Mouse (Mus musculus) frontal cortex, postnatal 10 days (tissue): ENCODE measurements around the gene Clk2.
A peak's percentile ranks its signal among the peaks of the same experiment; 100 is the strongest.
"Not testable (repeated sequence)": the region's sequence is repeated elsewhere in the genome, so short reads cannot be mapped to it uniquely, and the experiment has no call there.

Source experiments
- DNase-seq, 2 experiments: peaks; one replicate each; pipeline ENCODE4 v3.0.0; 2022; ENCODE audit warnings: low spot score in 2 of 2, mixed read lengths in 1 of 2

Gene Clk2

DNA sequence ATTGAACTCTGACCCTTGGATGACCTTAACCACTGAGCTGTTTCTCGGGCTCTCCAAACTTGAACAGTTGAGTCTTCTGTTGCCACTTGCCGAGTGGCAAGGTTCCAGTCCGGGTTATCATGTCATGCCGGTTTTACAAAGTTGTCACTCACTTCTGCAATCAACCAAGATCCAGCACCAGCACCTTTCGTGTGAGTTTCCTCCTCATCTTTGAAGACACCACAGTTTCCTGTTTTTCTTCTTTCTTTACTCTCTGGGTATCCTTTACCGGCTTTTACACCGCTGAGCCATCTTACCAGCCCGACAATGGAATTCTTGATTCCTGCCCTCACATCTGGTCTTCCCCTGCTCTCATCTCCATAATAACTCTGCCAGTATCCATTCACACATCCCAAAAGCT lies 25.8 kb downstream of the Clk2 start:
- DNase-seq, result no peak

- DNase-seq, result no peak
Measured at GRCm38 (mm10) chr3:89193351-89193750, 28.8 kb downstream of the Clk2 start.

- DNase-seq, result no peak
Measured at GRCm38 (mm10) chr3:89193853-89194252, 29.3 kb downstream of the Clk2 start.

DNA sequence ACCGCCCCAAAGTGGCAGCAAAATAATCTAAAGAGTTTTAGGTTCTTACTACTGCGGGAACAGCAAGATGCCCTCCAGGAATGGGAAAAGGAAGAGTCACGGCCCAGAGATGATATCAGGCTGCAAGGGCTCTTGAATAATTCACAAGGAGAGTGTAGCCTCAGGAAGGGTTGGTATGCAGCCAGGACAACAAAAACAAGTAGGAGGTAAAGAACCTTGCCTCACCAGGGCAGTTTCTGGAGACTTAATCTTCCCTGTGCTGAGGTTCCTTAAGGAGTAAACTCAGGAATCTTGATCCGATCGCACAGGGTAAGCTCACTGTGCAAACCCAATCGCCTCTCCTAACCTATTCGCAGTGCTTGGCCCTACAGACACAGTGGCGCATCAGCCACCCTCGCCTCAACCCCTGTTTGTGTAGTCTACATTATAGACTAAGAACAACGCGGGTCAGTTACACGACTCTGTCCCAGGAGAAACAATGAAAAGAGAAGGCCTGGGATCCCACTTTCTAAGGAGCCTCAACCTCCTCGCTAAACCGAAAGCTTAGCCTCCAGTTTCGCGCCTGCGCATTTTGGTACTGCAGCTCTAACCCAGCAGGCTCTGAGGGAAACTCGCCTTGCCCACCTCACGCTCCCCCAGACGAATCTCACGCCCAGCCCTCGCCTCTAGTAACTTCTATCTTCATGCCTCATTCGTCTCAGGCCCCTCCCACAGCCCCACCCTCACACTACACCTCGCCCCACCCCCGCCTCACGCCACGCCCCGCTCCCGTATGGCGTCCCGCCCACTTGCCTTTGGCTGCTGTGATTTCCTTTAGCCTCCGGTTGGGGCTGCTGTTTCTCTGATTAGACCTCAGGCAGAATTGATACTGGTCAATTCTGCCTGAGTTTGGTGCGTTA lies 31.6 kb downstream of the Clk2 start:
- DNase-seq, result peak; percentile 79 to 80

DNA sequence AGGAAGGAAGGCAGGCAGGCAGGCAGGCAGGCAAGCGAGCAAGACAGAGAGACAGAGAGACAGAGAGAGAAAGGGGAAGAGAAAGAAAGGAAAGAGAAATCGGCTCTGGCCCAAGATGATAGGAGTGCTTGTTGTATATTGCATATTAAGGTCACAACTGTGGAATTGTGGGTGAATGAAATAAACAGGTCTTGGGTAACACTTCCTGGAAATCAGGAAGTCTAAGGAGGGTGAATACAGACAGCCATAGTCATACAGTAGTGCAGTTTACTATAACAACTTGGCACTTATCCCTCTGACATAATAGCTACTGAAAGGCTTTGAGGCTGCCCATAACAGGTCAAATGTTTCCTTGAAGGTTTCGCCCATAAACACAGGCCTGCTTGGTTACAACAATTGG lies 35.2 kb downstream of the Clk2 start:
- no peak for DNase-seq

DNA sequence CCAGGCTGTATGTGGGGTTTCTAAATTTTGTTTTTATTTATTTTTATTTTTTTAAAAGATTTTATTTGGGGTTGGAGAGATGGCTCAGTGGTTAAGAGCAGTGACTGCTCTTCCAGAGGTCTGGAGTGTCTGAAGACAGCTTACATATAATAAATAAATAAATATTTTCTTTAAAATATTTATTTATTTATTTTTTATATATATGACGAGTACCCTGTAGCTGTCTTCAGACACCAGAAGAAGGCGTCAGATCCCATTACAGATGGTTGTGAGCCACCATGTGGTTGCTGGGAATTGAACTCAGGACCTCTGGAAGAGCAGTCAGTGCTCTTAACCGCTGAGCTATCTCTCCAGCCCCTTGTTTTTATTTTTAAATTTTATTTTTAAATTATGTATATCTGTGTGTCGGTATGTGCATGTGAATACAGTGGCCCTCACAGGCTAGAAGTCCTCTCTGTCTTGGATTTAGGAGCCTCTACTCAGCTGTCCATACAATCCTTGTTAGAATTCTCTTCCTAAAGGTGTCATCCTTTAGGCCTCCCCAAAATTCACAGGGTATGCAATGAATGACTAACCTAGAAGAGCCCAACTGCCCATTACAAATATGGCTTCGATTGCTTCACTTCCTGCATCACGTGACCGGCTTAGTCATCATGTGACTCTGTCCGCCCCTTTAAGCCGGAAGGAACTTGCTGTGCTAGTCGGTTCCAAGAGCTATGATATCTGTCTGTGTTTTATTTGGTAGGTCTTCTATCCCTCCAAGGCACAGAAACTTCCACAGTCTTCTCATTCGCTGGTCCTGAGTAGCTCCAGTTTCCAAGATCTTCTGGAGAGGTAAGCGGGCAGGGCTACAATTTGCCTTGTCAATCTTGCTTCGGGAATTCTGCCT lies 37.9 kb downstream of the Clk2 start, which contains the start of gene Gba:
TSS of gene Gba (plus strand) at position 676 of the 889 bp plus-strand sequence.
- peak in 1 of 2 experiments; percentile 83 for DNase-seq

GRCm38 (mm10) chr3:89203142-89203514 lies 38.5 kb downstream of the Clk2 start:
- DNase-seq, result no peak

- DNase-seq, result peak in 1 of 2 experiments; percentile 6
Measured at GRCm38 (mm10) chr3:89206079-89206478, 41.5 kb downstream of the Clk2 start.

- DNase-seq, result no peak
Measured at GRCm38 (mm10) chr3:89206695-89207094, 42.1 kb downstream of the Clk2 start.

GRCm38 (mm10) chr3:89208075-89208657 lies 43.6 kb downstream of the Clk2 start:
- DNase-seq, result no peak

- DNase-seq, result no peak
Measured at GRCm38 (mm10) chr3:89208736-89209135, 44.1 kb downstream of the Clk2 start.

DNA sequence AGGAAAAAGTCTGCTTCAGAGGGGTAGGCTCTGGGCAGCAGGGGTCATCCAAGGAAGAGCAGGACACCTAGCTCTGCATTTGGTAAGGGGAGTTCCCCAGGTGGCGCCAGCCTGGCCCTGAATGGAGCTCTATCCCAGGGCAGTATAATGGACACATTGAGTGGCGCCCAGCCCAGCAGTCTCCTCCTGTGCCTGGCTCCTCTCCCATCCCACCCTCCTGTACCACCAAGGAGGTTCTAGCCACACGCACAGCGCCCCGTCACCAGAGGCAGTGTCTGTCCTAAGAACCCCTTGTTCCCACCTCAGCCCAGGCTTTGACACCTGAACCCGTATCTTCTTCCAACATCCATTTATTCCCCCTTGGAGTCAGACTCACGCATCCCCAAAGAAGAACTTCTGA lies 45.1 kb downstream of the Clk2 start:
- no peak for DNase-seq

DNA sequence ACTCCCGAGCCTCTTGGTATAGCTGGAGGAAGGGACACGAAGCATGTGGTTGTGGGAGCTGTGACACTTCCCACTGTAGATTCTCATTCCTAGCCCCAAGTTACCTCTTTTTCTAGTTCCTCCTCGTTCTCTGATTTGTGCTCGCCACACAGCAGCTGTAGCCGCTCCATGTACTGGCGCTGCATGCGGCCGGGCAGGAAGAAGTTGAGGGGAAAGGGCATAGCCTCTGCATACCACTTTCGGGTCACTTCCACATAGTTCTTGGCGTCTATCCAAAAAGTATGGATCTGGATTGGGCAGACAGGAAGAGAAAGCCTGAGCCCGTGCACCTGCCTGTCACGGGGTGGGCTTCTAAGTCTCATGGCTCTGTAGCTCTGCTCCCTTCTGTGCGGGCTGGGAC lies 45.6 kb downstream of the Clk2 start:
- peak in 1 of 2 experiments; percentile 8 for DNase-seq

DNA sequence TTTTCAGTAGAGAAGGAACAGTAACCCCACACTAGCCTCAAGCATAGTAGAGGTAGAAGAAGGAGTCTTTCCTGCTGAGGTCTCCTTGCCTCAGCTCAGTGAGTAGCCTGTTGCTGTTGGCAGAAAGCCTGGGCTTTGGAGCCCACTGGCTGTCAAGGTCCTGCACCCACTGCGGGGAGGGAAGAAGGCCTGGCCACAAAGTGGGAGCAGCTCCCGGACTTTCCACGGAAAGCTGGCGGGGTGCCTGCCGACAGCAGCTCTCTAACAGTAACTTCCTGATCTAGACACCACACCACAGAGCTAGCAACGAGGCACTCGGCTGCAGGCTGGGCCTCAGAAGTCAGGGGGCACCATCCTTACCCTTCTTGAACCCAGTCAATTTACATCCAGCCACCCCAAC lies 46.1 kb downstream of the Clk2 start:
- peak in 1 of 2 experiments; percentile 30 for DNase-seq

- DNase-seq, result peak; percentile 86 to 90
Measured at GRCm38 (mm10) chr3:89213803-89214530, 49.4 kb downstream of the Clk2 start.

- peak in 1 of 2 experiments; percentile 34 for DNase-seq
Measured at GRCm38 (mm10) chr3:89214681-89215411, 50.3 kb downstream of the Clk2 start, which contains the start of gene Thbs3. TSS of gene Thbs3 (plus strand) at chr3:89215180.

- DNase-seq, result peak; percentile 74 to 81
Measured at GRCm38 (mm10) chr3:89215853-89216252, 51.3 kb downstream of the Clk2 start.

- not testable (repeated sequence) for DNase-seq
Measured at GRCm38 (mm10) chr3:89216407-89216806, 51.8 kb downstream of the Clk2 start.

DNA sequence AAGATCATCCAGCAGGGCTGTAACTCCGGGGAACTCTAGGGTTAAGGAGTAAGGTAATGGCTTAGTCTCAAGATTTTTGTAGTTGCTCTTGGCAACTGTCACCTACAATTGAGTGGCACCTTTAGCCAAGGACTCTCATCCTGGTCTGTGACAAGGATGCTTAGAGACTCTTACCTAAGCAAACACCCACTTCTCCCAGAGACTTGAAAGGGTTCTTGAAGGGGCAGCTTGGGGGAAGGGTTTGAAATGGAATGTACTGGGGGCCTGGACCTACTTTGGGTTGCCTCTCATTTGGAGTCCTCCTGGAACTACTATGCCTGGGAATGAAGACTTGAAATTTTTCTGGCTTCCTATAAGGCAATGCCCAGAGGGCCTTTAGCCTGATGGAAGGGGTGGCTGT lies 53.7 kb downstream of the Clk2 start:
- DNase-seq, result no peak

DNA sequence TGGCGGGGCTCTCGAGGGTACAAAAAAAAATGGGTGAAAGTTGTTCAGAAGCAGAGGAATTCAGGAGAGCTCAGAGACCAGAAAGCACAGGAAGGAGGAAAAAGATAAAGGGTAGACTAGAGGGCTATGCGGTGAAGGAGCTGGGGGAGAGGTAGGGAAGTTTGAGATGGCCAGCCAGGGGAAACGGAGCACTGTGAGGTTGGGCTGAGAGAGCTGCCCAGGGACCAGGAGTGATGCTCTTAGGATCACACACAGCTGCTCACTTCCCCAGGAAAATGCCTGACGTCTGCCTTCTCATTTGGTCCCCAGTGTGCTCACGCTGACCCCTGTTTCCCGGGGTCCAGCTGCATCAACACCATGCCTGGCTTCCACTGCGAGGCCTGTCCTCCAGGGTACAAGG lies 55.0 kb downstream of the Clk2 start:
- DNase-seq, result no peak

- DNase-seq, result no peak
Measured at GRCm38 (mm10) chr3:89221167-89221566, 56.6 kb downstream of the Clk2 start.
